Mouse (Mus musculus): Measurements from ENCODE around the gene Serinc4. TPM values are rescaled to one million over a fixed set of nuclear protein-coding genes. Genes with fewer than 3 reads are reported as not detected.

Gene Serinc4
- polyA plus RNA-seq, 1 experiment from 2014 or later = 0.68 TPM

DNA sequence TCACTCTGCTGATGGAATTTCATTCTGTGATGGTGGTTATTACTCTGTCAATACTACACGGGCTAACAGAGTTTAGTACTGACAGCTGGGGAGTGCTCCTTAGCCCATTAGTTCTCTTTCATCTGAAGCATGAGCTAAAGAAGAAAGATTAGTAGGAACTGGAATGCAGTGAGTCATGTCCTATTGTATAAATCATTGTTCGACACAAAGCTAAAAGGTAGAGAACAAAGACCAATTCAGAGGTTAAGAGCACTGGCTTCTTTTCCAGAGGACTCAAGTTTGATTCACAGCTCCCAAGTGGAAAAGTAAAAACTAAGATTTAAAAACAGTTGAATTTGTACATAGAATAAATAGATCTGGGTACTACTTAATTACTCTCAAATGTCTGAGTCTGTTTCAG is 3.5 kb upstream of the Serinc4 start:
- CTCF ChIA-PET = no interaction called here
- in situ Hi-C loops (cut with MboI; ENCODE audit: low pct_unique_long_range_greater_than_20kb) = no loop called here
- peak; percentile 14 for ATAC-seq
- POLR2A ChIA-PET = no interaction called here
- DNase-seq (ENCODE audit: low read depth, low spot score) = no peak
- no peaks in the 10 kb centered on the region for H3K27me3 ChIP-seq
- no peak for TF ChIP-seq CTCF (IDR thresholded peaks at IDR 0.05)

DNA sequence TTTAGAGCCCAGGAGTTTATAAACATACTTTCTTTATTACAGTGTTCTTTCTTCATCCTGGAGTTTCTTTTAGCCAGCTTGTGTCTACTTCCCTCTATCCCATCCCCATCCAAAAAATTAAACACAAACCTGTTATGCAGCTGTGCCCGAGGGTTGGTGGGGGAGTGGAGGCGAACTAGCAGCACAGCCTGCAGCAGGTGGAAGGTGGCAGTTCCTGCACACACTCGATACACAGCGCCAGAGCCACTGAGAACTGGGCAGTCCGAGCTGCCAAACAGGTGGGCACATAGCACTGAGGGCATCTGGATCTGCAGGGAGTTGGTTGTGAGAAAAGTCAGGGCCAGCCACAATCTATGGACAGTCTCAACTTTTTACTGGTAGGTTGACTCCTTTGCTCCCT is 1.0 kb downstream of the Serinc4 start:
- ChIA-PET POLR2A (no interaction called here), CTCF (no interaction called here)
- TF ChIP-seq CTCF (IDR thresholded peaks at IDR 0.05) = no peak
- DNase-seq (ENCODE audit: low read depth, low spot score) = no peak
- in situ Hi-C loops (cut with MboI; ENCODE audit: low pct_unique_long_range_greater_than_20kb) = no loop called here
- no peak for ATAC-seq
- no peaks in the 10 kb centered on the region for H3K27me3 ChIP-seq

DNA sequence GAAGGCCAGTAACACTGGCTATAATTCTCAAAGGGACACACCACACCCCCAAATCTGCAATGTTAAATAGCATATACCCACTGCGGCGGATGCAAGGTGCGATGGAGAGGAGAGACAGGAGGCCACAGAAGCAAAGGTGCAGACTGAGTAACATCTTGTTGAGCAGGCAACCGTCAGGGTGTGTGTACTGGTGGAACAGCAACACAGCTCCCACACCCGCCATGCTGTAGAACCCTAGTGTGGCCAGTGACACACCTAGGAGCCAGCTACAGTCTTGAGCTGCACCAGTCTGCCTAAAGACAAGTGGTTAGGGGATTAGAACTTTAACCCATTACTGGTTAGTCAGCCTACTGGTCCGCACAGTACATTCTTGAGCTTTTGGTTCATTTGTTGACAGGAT is 2.7 kb downstream of the Serinc4 start:
- POLR2A ChIA-PET = no interaction called here
- no peak for TF ChIP-seq CTCF (IDR thresholded peaks at IDR 0.05)
- DNase-seq (ENCODE audit: low read depth, low spot score) (no peak), ATAC-seq (no peak)
- CTCF ChIA-PET = no interaction called here
- H3K27me3 ChIP-seq = no peaks in the 10 kb centered on the region
- in situ Hi-C loops (cut with MboI; ENCODE audit: low pct_unique_long_range_greater_than_20kb) = no loop called here

DNA sequence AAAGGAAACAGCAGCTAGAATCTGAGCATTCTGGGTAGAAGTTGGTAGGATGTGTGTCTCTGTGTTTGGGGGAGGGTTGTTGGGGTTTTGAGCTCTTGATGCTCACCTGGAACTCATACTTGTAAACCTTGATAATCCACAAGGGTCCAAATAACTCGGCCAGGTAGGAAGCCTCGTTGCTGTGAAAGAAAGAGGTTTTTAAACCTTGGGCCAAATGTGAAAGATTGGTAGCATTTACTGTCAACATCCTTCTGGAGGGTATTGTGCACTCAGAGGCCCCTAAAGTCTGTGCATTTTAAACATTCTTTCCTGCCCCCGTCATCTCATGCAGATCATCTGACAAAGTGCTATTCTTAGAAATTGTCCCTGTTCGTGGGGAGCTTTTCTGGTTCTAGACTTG is 3.6 kb downstream of the Serinc4 start, which contains the start of gene Hypk:
Gene Hypk, plus strand, starts transcription at position 301 of the 400 bp plus-strand sequence.
- no peak for DNase-seq (ENCODE audit: low read depth, low spot score)
- in situ Hi-C loops (cut with MboI; ENCODE audit: low pct_unique_long_range_greater_than_20kb) = no loop called here

DNA sequence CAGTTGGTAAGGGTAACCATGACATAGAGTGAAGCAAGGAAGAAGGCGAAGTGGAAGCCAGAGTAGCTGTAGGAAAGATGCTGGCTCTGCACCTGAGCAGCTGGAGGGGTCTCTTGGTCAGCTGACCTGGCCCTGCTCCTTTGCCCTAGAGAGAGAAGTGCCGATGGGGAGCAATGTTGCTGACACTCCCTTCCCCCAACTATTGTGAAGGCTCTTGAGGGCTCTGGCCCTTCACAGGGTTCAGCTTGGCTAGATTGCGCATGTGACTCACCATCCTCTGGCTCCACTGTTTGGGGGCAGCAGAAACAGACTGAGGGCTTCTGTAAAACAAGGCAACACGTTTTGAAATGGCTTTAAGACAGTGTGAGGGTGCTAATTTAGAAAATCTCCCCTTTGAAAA is 4.2 kb downstream of the Serinc4 start:
- CTCF ChIA-PET = no interaction called here
- POLR2A ChIA-PET = no interaction called here
- in situ Hi-C loops (cut with MboI; ENCODE audit: low pct_unique_long_range_greater_than_20kb) = no loop called here

More for the DNA sequence above, 3.6 kb downstream of the Serinc4 start, which contains the start of gene Hypk:
- H3K27me3 ChIP-seq = no peaks in the 10 kb centered on the region
- TF ChIP-seq CTCF (IDR thresholded peaks at IDR 0.05) = no peak
- ChIA-PET CTCF (no interaction called here), POLR2A (interaction anchor here (0.6 kb wide), 2 partner anchors 9 to 418 kb away, joined by 3 to 4 read pairs; partner anchors contain the start of gene Ell3)
- ATAC-seq = no peak

DNA sequence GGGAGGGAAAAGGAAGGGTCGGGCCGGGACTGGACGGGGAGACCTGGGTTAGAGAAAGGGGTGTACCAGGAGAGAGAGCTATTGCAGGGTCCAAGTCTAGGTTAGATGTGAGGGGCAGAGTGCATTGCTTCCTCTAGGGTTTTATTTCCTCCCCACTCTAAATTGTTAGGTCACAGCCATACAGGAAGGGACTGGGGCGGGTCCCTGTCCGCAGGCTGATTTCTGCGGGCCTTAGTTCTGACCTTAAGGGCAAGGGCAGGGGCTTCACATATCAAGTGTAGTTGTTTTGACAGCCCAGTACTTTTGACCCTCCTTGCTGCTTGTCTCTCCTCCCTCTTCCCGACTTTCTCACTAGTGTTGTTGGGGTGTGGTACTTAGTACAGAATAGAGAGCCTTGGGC is 6.5 kb downstream of the Serinc4 start:
- no peak for TF ChIP-seq CTCF (IDR thresholded peaks at IDR 0.05)
- ChIA-PET CTCF (interaction anchor here (1.2 to 1.3 kb wide), 2 partner anchors 9 to 40 kb away, joined by 3 read pairs; no protein-coding TSS in a partner anchor), POLR2A (interaction anchor here (0.5 to 1.5 kb wide), 3 partner anchors 8 to 74 kb away, joined by 3 to 4 read pairs (median 3); no protein-coding TSS in a partner anchor)
- no peaks in the 10 kb centered on the region for H3K27me3 ChIP-seq
- ATAC-seq = no peak
- DNase-seq (ENCODE audit: low read depth, low spot score) = no peak
- in situ Hi-C loops (cut with MboI; ENCODE audit: low pct_unique_long_range_greater_than_20kb) = no loop called here

More for the DNA sequence above, 4.2 kb downstream of the Serinc4 start:
- DNase-seq (ENCODE audit: low read depth, low spot score) = no peak
- no peak for ATAC-seq
- H3K27me3 ChIP-seq = no peaks in the 10 kb centered on the region
- TF ChIP-seq CTCF (IDR thresholded peaks at IDR 0.05) = no peak

DNA sequence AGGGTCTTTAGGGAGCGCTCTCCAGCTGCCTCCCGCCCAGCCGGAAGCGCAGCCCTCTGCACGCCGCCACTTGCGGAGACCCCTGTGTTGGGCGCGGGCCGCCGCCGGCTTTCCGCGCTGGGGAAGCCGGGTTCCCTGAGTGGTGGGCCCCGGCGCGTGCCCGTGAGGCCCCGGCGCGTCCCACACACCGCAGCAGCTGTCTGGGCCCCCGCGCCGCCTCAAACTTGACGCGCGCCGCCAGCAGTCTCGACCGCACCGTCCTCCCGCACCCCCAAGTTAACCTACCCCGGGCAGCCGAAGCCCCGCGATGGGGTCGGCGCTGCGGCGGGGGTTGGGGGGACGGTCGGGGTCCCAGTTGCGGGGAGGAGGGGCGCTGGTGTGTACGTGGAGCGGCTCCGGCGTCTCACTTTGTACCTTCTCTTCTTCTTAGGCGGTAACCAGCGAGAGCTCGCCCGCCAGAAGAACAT is 7.0 kb downstream of the Serinc4 start:
- in situ Hi-C loops (cut with MboI; ENCODE audit: low pct_unique_long_range_greater_than_20kb) = no loop called here
- ATAC-seq = peak; percentile 0
- CTCF ChIA-PET = interaction anchor here (1.3 kb wide), 1 partner anchor 39 kb away, joined by 3 read pairs; no protein-coding TSS in a partner anchor
- TF ChIP-seq CTCF (IDR thresholded peaks at IDR 0.05) = no peak
- no peaks in the 10 kb centered on the region for H3K27me3 ChIP-seq
- POLR2A ChIA-PET = interaction anchor here (0.6 to 1.5 kb wide), 3 partner anchors 9 to 30 kb away, joined by 3 to 4 read pairs (median 4); no protein-coding TSS in a partner anchor
- no peak for DNase-seq (ENCODE audit: low read depth, low spot score)

DNA sequence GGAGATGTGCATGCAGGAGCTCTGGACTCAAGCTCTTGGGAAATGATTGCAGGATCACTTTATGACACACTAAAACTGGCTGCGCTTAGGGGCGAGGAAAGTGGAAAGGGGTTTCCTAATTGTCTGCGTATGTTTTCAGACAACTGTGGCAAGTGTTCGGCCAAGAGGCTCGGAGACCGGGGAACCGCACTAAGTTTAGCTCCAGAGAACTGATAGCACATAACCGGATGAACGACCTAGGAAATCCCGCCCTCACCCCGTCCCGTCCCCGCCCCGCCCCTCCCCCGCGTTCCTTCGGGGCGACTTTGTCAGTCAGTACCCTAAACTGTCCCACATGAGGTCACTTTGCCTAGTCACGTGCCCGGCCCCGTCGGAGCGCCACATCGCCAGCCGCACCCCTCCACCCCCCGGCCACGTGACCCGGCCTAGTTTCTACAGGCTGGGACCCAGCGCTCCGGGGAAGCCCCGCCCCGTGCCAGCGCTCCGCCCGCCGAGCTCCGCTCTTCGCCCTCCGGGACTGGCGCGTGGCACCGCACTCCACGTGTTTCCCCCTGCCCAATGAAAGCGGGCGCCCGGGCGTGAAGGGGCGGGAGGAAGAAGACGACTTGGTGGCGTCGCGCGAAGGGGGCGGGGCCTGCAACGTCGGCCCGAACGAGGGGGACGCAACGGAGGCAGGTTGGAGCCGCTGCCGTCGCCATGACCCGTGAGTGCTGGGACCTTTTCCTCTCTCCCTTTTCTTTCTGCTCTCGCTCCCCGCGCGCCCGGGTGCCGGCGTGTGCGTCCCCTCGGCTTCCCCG is 7.6 kb downstream of the Serinc4 start, which contains the start of gene Serf2:
Gene Serf2, plus strand, starts transcription at position 457 of the 797 bp plus-strand sequence.
- in situ Hi-C loops (cut with MboI; ENCODE audit: low pct_unique_long_range_greater_than_20kb) = no loop called here
- ChIA-PET CTCF (interaction anchor here (1.3 to 1.7 kb wide), 2 partner anchors 11 to 39 kb away, joined by 3 to 9 read pairs; no protein-coding TSS in a partner anchor), POLR2A (interaction anchor here (0.6 to 1.5 kb wide), 3 partner anchors 10 to 115 kb away, joined by 3 to 4 read pairs (median 4); no protein-coding TSS in a partner anchor)
- no peaks in the 10 kb centered on the region for H3K27me3 ChIP-seq
- DNase-seq (ENCODE audit: low read depth, low spot score) = peak; percentile 85
- ATAC-seq = peak; percentile 94
- no peak for TF ChIP-seq CTCF (IDR thresholded peaks at IDR 0.05)

DNA sequence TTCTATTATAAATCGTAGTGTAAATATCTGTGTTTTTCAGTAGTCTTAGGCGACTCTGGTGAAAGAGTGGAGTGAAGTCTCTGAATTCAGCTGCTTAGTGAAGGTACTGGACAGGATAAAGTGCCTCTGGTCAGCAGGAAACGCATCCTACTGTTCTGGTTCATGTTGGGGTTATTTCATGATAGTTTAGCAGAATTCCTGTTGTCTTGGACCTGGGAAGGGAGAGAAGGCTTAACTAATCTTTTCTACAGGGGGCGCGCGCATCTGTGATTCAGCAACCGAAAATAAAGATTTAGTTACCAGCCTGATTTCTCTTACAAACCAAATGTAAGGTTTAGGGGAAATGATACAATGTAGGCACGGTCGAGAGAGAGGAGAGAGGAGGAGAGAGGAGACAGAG is 8.4 kb downstream of the Serinc4 start:
- in situ Hi-C loops (cut with MboI; ENCODE audit: low pct_unique_long_range_greater_than_20kb) = no loop called here
- DNase-seq (ENCODE audit: low read depth, low spot score) = no peak
- TF ChIP-seq CTCF (IDR thresholded peaks at IDR 0.05) = no peak
- H3K27me3 ChIP-seq = no peaks in the 10 kb centered on the region
- ChIA-PET CTCF (interaction anchor here (1.7 kb wide), 1 partner anchor 10 kb away, joined by 9 read pairs; no protein-coding TSS in a partner anchor), POLR2A (interaction anchor here (1.0 kb wide), 1 partner anchor 9 kb away, joined by 4 read pairs; no protein-coding TSS in a partner anchor)
- no peak for ATAC-seq

DNA sequence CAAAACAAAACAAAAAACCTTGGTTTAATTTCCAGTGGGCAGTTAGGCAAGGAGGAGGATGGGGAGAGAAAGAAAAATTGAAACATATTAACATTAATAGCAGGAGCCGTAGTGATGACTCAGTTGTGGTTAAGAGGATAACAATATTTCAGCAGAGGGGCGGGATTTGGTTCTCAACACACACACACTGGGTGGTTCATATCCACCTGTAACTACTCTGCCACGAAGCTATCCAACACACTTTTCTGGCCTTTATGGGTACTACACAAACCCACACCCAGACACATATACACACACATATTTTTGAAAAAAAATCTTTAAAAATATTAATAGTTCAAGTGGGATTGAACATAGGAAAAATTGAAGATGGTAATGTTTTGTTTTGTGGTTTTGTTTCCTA is 9.6 kb downstream of the Serinc4 start:
- no peak for ATAC-seq
- CTCF ChIA-PET = no interaction called here
- no peaks in the 10 kb centered on the region for H3K27me3 ChIP-seq
- DNase-seq (ENCODE audit: low read depth, low spot score) = no peak
- POLR2A ChIA-PET = no interaction called here
- in situ Hi-C loops (cut with MboI; ENCODE audit: low pct_unique_long_range_greater_than_20kb) = no loop called here
- no peak for TF ChIP-seq CTCF (IDR thresholded peaks at IDR 0.05)

DNA sequence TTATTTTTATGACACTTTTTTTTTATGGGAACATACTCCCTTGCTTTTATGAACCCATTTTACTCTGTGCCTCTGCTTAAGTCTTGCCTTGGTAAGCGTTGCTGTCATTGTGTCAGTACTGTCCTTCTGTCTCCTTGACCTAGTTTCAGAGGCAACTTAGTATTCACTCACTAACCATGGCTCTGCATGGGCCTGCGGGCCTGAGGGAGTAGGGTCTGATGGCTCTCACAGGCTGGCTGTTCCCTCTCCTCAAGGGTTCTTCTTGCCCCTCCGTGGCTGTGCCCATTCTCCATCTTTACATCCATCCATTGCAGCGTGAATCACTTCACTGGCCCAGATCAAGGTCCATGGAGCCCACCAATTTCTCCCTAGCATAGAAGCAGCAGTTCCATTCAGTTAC is 10.1 kb downstream of the Serinc4 start:
- ChIA-PET POLR2A (interaction anchor here (1.1 kb wide), 1 partner anchor 10 kb away, joined by 4 read pairs; the partner anchor contains the start of gene Serinc4), CTCF (no interaction called here)
- TF ChIP-seq CTCF (IDR thresholded peaks at IDR 0.05) = no peak
- ATAC-seq = no peak
- DNase-seq (ENCODE audit: low read depth, low spot score) = no peak
- H3K27me3 ChIP-seq = no peaks in the 10 kb centered on the region
- in situ Hi-C loops (cut with MboI; ENCODE audit: low pct_unique_long_range_greater_than_20kb) = no loop called here
